Mouse (Mus musculus) brain, embryonic 14.5 days (tissue): Measurements from ENCODE around the gene Igsf8.

Source experiments
- CTCF ChIP-seq: fragments of 200-500 bp; IDR thresholded peaks from 2 replicates; pipeline ENCODE4 v1.5.1; 2012; ENCODE audit warnings: inconsistent platforms, mild to moderate bottlenecking, moderate library complexity, borderline replicate concordance; ENCODE audit not compliant: insufficient read depth, insufficient read length; ENCODE audit errors: extremely low read depth
- POLR2A ChIP-seq: fragments of 200-500 bp; IDR thresholded peaks from 2 replicates; pipeline ENCODE4 v1.6.1; 2012; ENCODE audit warnings: mild to moderate bottlenecking, inconsistent platforms, borderline replicate concordance; ENCODE audit not compliant: poor library complexity, insufficient read depth, insufficient read length, severe bottlenecking; ENCODE audit errors: extremely low read depth

DNA sequence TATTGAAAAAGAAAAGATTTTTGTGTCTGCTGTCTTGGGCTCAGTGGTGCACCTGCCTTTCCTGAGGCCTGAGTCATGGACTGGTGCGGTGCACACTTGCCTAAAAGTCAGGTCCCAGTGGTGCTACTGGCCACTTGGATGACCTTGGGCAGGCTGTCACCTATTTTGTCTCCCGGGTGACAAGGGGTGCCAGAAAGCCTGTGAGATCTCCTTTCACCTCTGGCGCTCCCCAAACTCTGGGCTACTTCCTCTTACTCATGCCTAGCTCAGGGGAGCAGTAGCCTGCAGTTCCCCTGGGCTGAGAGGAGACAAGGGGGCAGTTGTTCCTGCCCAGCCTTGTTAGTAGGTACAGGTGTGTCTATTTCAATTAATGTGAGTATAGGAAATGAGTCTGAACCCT, 40.9 kb downstream of the Igsf8 start:
- TF ChIP-seq POLR2A: no peak
- TF ChIP-seq CTCF: no peak
